Mouse (Mus musculus) lung, postnatal 0 days (tissue): Measurements from ENCODE around the gene Dhdh.

Source experiments
- CTCF ChIP-seq: IDR thresholded peaks from 2 replicates; pipeline ENCODE4 v1.5.1; 2016; ENCODE audit warnings: antibody characterized with exemption, mild to moderate bottlenecking
- EP300 ChIP-seq: IDR thresholded peaks from 2 replicates; pipeline ENCODE4 v1.6.1; 2016; ENCODE audit warnings: antibody characterized with exemption, mild to moderate bottlenecking, control low read depth

- TF ChIP-seq CTCF (no peak), EP300 (no peak)
Observed at GRCm38 (mm10) chr7:45508561-45508960, 20.0 kb upstream of the Dhdh start.
